Mouse (Mus musculus): ENCODE measurements around the gene Vamp2.

The Vamp2 gene

GRCm38 (mm10) chr11:69064259-69065133 lies 23.8 kb upstream of the Vamp2 start:
- DNase-seq (ENCODE audit: low spot score in 2 of 2) = no peak

DNA sequence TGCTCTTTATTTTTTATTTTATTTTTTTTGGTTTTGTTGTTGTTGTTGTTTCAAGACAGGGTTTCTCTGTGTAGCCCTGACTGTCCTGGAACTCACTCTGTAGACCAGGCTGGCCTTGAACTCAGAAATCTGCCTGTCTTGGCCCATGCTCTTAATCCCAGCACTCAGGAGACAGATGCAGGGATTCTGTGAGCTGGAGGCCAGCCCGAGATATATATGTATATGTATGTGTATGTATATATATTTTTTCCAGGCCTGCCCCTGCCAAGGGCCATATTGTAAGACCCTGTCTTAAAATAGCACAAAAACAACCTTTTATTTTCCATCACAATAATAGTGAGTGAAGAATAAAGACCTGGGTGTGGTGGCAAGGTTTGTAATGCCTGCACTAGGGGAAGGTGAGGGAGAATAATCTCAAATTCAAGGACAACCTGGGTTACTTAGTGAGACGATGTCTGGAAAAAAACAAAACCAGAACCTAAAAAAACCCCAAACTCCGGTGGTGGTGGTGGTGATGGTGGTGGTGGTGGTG lies 22.8 kb upstream of the Vamp2 start:
- no peak for DNase-seq (ENCODE audit: low spot score in 2 of 2)

DNA sequence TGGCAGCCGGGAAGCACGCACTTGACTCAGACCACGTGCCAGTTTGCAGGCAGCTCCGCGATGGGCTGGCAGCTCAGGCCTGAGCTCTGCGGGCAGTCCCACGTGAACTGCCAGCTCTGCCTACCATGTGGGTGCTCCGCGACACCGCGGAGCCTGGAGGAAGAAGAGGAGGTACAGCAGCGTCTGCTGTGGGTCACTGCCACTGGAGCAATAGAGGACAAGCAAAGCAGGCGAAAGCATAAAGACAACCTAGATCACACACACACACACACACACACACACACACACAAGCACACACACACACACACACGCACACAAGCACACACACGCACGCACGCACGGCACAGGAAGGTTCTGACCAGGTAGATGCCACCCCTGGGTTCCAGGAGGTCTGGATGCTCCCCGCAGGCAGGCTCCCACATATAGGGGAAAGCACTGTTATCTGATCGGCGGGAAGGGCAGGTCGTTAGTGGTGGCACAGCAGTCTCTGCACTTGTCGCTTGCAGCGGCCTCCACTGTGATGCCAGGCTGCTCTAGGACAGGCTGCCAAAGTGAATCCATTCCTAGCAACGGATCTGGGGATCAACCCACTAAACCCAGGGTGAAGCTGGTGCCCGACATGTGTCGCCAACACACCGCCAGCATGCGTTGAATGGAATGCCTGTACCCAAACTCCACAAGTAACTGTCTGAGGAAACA lies 22.0 kb upstream of the Vamp2 start:
- no peak for DNase-seq (ENCODE audit: low spot score in 2 of 2)

DNA sequence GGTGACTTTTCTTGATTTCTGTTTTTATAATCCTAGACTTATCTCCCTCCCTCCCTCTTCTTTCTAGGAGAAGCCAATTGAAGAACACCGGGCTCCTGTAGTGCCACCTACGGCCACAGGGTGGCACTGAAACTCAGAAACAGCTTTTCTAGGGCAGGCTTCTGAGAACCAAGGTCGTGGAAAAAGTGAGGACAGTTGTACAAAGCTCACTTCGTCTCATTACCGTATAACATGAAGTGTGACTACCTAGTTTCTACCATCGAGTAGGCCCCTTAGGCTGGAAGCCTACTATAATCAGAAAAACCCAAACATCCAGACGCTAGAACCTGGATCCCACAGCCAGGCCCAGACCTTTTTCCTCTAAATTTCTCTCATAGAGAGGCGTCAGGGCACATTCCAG lies 21.3 kb upstream of the Vamp2 start:
- peak; percentile 83 to 88 for DNase-seq (ENCODE audit: low spot score in 2 of 2)

DNA sequence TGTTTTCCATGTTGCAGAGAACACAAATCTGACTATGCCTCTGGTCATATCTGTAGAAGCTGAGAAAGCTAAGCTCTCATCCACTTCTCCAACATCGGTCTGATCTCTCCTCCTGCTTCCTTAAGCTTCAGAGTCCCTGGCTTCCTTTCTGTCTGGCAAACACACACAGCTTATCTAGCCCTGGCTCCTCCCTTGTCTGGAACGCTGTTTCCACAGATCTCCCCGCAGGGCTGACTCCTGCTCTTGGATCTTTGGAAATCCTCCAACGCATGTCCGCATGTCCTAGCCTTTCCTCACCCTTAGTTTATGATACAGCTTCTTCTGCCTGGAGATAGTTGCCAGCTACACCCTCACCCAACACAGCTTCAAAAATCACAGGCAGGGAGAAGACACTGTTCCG lies 20.7 kb upstream of the Vamp2 start:
- peak in 1 of 2 experiments; percentile 35 for DNase-seq (ENCODE audit: low spot score in 2 of 2)

DNA sequence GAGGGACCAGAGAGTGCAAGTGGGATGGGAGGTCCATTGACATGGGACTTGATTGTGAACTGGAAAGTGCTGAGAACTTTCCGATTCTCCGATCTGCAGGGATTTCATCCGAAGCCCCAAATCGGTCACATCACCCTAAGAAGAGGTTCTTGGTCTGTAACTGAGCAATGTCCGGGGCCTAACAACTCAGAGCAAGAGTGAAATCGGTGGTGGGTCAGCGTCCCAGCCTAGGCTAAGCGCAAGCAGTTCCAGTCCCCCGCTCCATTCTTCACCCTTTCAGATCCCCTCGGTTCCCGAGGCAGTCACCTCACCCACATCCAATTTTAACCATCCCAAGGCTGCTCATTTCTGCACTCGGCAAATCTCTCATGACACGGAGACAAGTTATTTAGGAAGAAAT lies 18.2 kb upstream of the Vamp2 start:
- DNase-seq (ENCODE audit: low spot score in 2 of 2) = no peak

DNA sequence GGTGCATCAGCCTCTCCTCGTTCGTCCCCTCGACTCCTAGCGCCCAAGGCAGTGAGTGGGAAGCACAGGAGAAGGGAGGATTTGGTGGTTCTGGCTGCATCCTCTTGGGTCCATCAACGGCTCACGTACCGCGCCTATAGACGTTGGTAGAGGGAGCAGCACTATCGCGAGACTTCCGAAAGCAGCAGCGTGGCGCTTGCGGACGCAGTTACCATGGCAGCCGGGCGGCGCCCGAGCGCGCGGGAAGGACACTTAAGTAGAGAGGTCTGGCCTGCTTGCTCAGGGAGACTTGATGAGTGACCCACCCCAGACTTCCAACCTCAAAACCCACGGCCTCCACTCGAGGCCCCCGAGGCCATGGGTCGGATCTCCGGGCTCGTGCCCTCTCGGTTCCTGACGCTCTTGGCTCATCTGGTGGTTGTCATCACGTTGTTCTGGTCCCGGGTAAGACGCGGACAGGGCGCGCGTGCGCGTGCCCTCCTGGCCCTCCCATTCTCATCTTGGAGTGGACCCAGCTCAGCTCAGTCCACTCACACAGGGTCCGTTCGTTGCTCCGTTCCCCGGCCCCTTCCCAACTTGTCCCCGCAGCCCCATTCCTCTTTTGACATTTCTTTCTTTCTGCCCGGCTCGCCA lies 17.6 kb upstream of the Vamp2 start, which contains the start of gene Tmem107:
Gene Tmem107 (plus strand): TSS at position 217 of the 633 bp plus-strand sequence.
- DNase-seq (ENCODE audit: low spot score in 2 of 2) = peak; percentile 87 to 92

DNA sequence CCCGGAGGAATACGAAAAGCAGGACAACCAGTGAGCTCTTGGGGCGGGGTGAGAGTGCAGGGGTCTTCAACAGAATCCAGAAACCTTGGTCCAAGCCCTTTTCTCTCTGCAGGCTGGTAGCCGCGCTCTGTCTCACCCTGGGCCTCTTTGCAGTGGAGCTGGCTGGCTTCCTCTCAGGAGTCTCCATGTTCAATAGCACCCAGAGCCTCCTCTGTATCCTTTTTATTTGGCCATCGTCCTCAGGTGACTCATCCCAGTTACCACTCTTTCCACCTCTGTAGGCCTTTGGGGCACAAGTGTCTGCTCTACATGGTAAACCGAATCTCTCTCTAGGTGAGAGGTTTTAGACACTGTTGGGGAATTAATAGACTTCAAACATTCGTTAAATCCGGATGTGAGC lies 17.0 kb upstream of the Vamp2 start:
- no peak for DNase-seq (ENCODE audit: low spot score in 2 of 2)

- DNase-seq (ENCODE audit: low spot score in 2 of 2) = no peak
Observed at GRCm38 (mm10) chr11:69072234-69072633, 16.1 kb upstream of the Vamp2 start.

DNA sequence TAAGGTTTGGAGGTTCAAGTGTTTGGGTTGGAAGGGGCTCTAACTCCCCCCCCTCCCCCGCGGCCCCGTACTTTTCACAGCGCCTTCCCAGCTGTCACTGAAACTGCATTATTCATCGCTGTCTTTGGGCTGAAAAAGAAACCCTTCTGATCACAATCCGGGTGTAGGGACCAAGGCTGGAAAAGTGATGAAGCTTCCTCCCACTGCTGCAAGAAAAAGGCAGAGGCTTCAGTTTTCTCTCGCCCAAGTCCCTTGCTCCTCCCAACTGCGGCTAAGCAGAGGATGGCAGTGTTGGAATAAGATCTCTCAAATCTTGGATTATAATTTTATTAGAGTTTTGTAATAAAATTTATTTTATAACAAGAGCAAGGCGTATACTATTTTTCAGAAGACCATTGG lies 15.6 kb upstream of the Vamp2 start:
- no peak for DNase-seq (ENCODE audit: low spot score in 2 of 2)

- peak; percentile 74 to 81 for DNase-seq (ENCODE audit: low spot score in 2 of 2)
Observed at GRCm38 (mm10) chr11:69073065-69073888, 15.0 kb upstream of the Vamp2 start.

GRCm38 (mm10) chr11:69073951-69074775 lies 14.1 kb upstream of the Vamp2 start:
- no peak for DNase-seq (ENCODE audit: low spot score in 2 of 2)

DNA sequence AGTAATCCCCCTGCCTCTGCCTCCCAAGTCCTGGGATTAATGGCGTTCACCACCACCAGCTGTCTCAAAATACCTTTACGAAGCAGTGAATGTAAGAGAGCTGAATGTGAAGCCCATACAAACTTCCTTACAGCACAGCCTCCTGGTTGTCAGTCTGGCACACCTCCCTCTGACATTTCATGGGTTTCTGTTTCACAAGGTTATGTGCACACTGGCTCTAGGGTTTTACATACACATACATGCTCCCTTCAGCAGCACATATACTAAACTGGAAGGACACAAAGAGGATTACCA lies 13.6 kb upstream of the Vamp2 start:
- no peak for DNase-seq (ENCODE audit: low spot score in 2 of 2)

DNA sequence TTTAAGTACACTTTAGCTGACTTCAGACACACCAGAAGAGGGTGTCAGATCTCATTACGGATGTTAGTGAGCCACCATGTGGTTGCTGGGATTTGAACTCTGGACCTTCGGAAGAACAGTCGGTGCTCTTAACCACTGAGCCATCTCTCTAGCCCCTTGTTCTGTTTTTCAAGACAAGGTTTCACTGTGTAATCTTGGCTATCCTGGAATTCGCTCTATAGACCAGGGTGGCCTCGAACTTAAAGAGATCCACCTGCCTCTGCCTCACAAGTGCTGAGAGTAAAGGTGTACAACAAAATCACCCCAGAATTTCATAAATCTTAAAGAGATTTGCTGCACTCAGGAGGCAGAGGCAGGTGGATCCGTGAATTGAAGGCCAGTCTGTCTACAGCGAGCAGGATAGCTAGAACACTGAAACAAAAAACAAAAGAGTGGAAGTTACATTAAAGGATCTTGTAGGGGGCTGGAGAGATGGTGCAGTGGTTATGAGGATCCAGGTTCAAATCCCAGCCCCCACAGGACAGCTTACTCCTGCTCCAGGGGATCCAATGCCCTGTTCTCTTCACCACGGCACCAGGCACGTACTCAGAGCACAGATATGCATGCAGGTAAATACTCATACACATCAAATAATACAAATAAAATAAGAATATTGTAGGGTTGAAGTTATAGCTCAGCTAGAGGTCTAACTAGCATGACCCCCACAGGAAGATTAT lies 12.4 kb upstream of the Vamp2 start:
- no peak for DNase-seq (ENCODE audit: low spot score in 2 of 2)

DNA sequence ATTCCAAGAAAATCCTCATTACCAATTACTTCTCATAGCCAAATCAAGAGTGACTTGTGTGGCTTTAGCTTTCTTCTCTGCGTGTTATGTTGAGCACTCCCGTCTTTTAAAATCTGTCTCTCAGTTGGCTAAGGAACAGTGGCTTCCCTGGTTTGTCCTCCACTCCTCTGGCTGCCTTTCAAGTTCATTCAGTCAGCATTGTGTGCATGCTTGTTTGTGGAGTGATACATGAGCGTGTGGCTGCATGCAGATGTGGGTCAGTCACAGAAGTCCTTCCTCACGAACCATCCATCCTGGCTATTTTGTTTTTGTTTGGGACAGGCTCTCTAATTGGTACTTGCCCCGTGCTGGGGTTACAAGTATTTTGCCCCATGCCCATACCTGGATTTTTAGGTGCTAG lies 11.7 kb upstream of the Vamp2 start:
- DNase-seq (ENCODE audit: low spot score in 2 of 2) = no peak

DNA sequence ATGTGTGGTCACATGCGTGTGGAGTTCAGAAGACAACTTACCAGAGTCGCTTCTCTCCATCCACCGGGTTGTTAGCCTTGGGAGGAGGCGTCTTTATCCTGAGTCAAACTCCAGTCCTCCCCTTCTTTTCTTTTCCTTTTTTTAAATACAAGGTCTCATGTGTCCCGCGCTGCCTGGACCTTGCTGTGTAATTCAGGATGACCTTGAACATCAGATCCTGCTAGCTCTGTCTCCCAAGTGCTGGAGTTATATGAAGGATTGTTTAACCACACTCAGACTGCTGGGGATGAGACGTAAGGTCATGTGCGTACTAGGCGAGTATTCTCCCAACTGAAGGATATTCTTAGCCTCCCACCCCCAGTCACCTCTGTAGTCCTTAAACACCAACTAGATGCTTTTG lies 11.0 kb upstream of the Vamp2 start:
- no peak for DNase-seq (ENCODE audit: low spot score in 2 of 2)

DNA sequence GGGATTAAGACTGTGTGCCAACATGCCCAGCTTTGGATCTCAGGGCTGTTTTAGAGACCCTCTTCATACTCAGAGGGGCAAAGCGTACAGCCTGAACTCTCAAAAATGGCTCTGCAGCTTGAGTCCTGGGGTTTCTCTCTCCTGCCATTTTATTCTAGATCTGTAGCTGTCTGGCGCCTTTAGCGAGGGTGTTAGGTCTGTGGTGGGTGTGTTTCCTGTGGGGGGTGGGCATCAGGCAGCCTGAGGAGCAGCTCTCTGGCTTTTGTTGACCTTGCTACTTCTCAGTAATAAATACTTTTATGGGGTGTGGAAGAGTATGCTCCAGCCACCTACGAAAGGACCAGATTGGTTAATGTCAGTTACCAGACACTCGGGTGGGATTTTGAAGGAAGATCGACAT lies 10.2 kb upstream of the Vamp2 start:
- no peak for DNase-seq (ENCODE audit: low spot score in 2 of 2)

DNA sequence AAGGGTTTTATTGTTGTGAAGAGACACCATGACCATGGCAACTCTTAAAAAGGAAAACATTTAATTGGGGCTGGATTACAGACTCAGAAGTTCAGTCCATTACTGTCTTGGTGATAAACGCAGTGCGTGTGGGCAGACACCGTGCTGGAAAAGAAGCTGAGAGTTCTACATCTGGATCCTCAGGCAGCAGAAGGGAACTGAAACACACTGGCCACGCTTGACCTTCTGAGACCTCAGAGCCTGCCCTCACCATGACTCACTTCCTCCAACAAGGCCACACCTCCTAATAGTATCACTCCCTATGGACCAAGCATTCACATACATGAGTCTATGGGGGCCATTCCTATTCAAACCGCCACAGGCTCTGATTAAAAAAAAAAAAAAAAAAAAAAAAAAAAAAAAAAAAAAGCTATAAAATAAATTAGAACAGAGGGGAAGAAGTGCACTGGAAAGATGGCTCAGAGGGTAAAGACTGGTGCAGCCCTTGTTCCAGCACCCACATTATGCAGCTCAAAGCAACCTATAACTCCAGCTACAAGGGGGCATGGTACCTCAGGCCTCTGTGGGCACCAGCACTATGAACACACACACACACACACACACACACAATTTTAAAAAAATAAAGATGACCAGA lies 9.4 kb upstream of the Vamp2 start:
- no peak for DNase-seq (ENCODE audit: low spot score in 2 of 2)

- DNase-seq (ENCODE audit: low spot score in 2 of 2) = no peak
Observed at GRCm38 (mm10) chr11:69080102-69080854, 8.0 kb upstream of the Vamp2 start.
